Mouse (Mus musculus) common myeloid progenitor, adult 5-6 weeks (primary cell): Measurements from ENCODE around the gene Gng12. TPM values are rescaled to one million over a fixed set of nuclear protein-coding genes. Genes with fewer than 3 reads are reported as not detected.
A peak's percentile ranks its signal among the peaks of the same experiment; 100 is the strongest.

Source experiments
- ATAC-seq: replicated peaks from 2 replicates; pipeline ENCODE4 v1.8.0; 2016; ENCODE audit warnings: low read depth, mild to moderate bottlenecking, moderate TSS enrichment, inconsistent platforms; ENCODE audit not compliant: poor library complexity, severe bottlenecking
- total RNA-seq: library from RNA; stranded (forward); fragments of 200-1000, 187-1606 nt; gene quantifications from 2 replicates; pipeline ENCODE4 v1.2.3, GENCODE M21; 2017

Gng12 gene
- total RNA-seq, 1 experiment from 2014 or later: 79.5 TPM

- ATAC-seq: no peak
These were observed 149.2 kb downstream of the Gng12 start for GRCm38 (mm10) chr6:67045424-67045823.

GRCm38 (mm10) chr6:67046937-67047336, 150.7 kb downstream of the Gng12 start:
- peak; percentile 39; the same call in 1 of the 2 replicates for ATAC-seq

GRCm38 (mm10) chr6:67048052-67048691, 152.0 kb downstream of the Gng12 start:
- ATAC-seq: no peak

- ATAC-seq: no peak
These were observed 152.9 kb downstream of the Gng12 start for GRCm38 (mm10) chr6:67048880-67049694.

- ATAC-seq: no peak
These were observed 153.5 kb downstream of the Gng12 start for GRCm38 (mm10) chr6:67049695-67050038.

GRCm38 (mm10) chr6:67050063-67050462, 153.9 kb downstream of the Gng12 start:
- ATAC-seq: no peak

GRCm38 (mm10) chr6:67056108-67056888, 160.1 kb downstream of the Gng12 start:
- ATAC-seq: peak; percentile 75

- ATAC-seq: no peak
These were observed 160.8 kb downstream of the Gng12 start for GRCm38 (mm10) chr6:67056889-67057564.

- no peak for ATAC-seq
These were observed 161.4 kb downstream of the Gng12 start for GRCm38 (mm10) chr6:67057574-67057973.

- peak; percentile 42; the same call in 1 of the 2 replicates for ATAC-seq
These were observed 161.9 kb downstream of the Gng12 start for GRCm38 (mm10) chr6:67057991-67058696.

GRCm38 (mm10) chr6:67060057-67060456, 163.9 kb downstream of the Gng12 start:
- ATAC-seq: peak; percentile 50; the same call in 1 of the 2 replicates

- peak; percentile 94 for ATAC-seq
These were observed 173.1 kb downstream of the Gng12 start for GRCm38 (mm10) chr6:67069219-67069762.

GRCm38 (mm10) chr6:67069800-67070315, 173.7 kb downstream of the Gng12 start:
- ATAC-seq: peak; percentile 6; the same call in 1 of the 2 replicates

Other genes with a start within 250 kb of the Gng12 start
- not detected in 2 replicates for gene Vmn1r35, start 210.5 kb upstream of the Gng12 start, total RNA-seq
- not detected in 2 replicates for gene Vmn1r36, start 177.2 kb upstream of the Gng12 start, total RNA-seq
- not detected in 2 replicates for gene Vmn1r37, start 167.0 kb upstream of the Gng12 start, total RNA-seq
- not detected in 2 replicates for gene Vmn1r38, start 113.8 kb upstream of the Gng12 start, total RNA-seq
- not detected in 2 replicates for gene Vmn1r39, start 85.8 kb upstream of the Gng12 start, total RNA-seq
- 36.0 and 41.3 TPM in 2 replicates for gene Gadd45a, start 141.1 kb downstream of the Gng12 start, total RNA-seq